Mouse (Mus musculus) olfactory bulb, adult 2 months (tissue): Measurements from ENCODE around the gene Sumf1.

Experiments used
- CTCF ChIP-seq: fragments of 200-500 bp; IDR thresholded peaks from 2 replicates; pipeline ENCODE4 v1.5.1; 2012; ENCODE audit warnings: low read depth, mild to moderate bottlenecking, low read length, moderate library complexity; ENCODE audit not compliant: insufficient read depth
- POLR2A ChIP-seq: fragments of 200-500 bp; IDR thresholded peaks from 2 replicates; pipeline ENCODE4 v1.6.1; 2012; ENCODE audit warnings: mild to moderate bottlenecking, low read depth, low read length, moderate library complexity; ENCODE audit not compliant: insufficient read depth

GRCm38 (mm10) chr6:108098846-108099217, 86.5 kb downstream of the Sumf1 start:
- TF ChIP-seq POLR2A (no peak), CTCF (no peak)
